Mouse (Mus musculus): ENCODE measurements at regions not wholly inside any gene's neighbourhood (a gene's known extent, or its start where the extent isn't known, plus 50 kb on each side); places are given as distances from the start of the nearest gene placed in this dataset.

DNA sequence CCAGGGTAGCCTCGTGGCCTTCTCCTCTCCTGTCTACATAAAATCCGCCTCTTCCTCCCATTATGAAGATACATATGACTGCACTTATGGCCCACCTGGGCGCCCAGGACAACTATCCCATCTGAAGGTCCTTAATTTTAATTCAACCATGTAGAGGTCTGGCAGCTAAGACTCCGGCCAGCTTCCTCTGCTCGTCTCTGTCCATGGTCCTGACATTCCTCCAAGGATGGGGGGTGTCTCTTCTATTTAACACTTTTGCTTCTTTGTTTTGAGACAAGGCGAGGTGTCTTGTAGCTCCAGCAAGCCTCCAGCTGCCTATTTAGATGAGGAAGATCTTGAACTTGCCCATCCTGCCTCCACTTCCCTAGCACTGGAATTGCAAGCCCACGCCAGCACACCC is 83.0 kb upstream of the Unc5b start:
- 40% methylated on average over 7 of the region's 7 CpGs for WGBS
- Histone ChIP-seq H3K27me3 (no peaks in the 10 kb centered on the region), H3K4me3 (no peak overlapping the region)

GRCm38 (mm10) chr10:60913456-60913900 is 82.1 kb upstream of the Unc5b start:
- ATAC-seq = 0 out of 2 replicates have a peak, but pooled peaks have one; percentile 24
- WGBS = 78% methylated on average over 11 of the region's 11 CpGs
- no peak overlapping the region for H3K4me3 ChIP-seq
- no peak overlapping the region for H3K9ac ChIP-seq
- no peaks in the 10 kb centered on the region; the same call in 1 of the 2 replicates for H3K9me3 ChIP-seq (replicated peaks)
- H3K27me3 ChIP-seq = no peaks in the 10 kb centered on the region
- H3K36me3 ChIP-seq (ENCODE audit: poor library complexity, severe bottlenecking) = no peaks in the 10 kb centered on the region
- H3K27ac ChIP-seq = no peak overlapping the region
- H3K4me2 ChIP-seq = no peak overlapping the region
- peaks cover 27% of the 10 kb centered on the region for H3K4me1 ChIP-seq

More for the DNA sequence above, 83.0 kb upstream of the Unc5b start:
- H3K9me3 ChIP-seq (replicated peaks) = no peaks in the 10 kb centered on the region; the same call in 1 of the 2 replicates
- no peak for ATAC-seq
- no peak overlapping the region for H3K9ac ChIP-seq
- peaks cover 32% of the 10 kb centered on the region for H3K4me1 ChIP-seq
- H3K36me3 ChIP-seq (ENCODE audit: poor library complexity, severe bottlenecking) = no peaks in the 10 kb centered on the region
- H3K27ac ChIP-seq = no peak overlapping the region
- H3K4me2 ChIP-seq = no peak overlapping the region

DNA sequence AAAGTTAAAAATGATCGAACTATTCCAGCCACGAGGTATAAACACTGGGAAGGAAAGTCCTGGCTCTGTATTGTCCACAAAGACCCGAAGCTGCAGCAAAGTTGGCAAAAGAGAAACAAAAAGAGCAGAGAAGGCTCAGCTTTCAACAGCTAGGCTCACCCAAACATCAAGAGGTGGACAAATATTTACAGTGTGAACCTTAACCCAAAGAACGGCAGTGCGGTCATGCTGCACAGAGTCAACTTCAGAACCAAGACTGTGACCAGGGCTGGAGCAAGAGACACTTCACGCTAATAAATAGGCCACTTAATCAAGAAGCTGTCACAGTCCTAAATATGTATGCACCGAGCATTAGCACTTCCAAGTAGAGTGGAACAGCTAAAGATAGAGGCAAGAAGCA is 73.0 kb upstream of the Unc5b start:
- Histone ChIP-seq H3K4me2 (no peak overlapping the region), H3K27me3 (no peaks in the 10 kb centered on the region), H3K4me3 (no peak overlapping the region), H3K36me3 (ENCODE audit: poor library complexity, severe bottlenecking) (no peaks in the 10 kb centered on the region), H3K27ac (no peak overlapping the region), H3K9ac (no peak overlapping the region), H3K4me1 (no peaks in the 10 kb centered on the region), H3K9me3 (replicated peaks) (no peaks in the 10 kb centered on the region; the same call in 1 of the 2 replicates)
- 88% methylated on average over 7 of the region's 7 CpGs for WGBS
- no peak for ATAC-seq

DNA sequence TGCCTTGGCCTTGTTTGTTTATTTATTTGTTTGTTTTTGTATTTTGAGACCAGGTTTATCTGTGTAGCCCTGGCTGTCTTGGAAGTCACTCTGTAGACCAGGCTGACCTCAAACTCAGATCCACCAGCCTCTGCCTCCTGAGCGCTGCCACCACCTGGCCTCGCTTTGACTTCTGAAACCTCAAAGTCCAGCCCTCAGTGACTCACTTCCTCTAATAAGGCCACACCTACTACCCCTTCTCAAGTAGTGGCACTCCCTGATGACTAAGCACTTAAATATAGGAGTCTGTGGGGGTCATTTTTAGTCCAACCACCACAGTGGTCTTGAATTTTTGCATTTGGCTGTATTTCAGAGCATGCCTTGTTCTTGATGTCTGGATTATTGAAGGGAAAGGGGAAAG is 69.6 kb upstream of the Unc5b start:
- Histone ChIP-seq H3K9me3 (replicated peaks) (no peaks in the 10 kb centered on the region), H3K36me3 (ENCODE audit: poor library complexity, severe bottlenecking) (no peaks in the 10 kb centered on the region), H3K4me2 (no peak overlapping the region), H3K27me3 (no peaks in the 10 kb centered on the region), H3K9ac (no peak overlapping the region), H3K4me3 (no peak overlapping the region), H3K27ac (no peak overlapping the region), H3K4me1 (no peaks in the 10 kb centered on the region)
- WGBS = 89% methylated on average over 2 of the region's 2 CpGs
- ATAC-seq = no peak

- H3K27me3 ChIP-seq = no peaks in the 10 kb centered on the region
These were observed 62.4 kb upstream of the Unc5b start for GRCm38 (mm10) chr10:60893810-60894147.

GRCm38 (mm10) chr10:60893130-60893809 is 61.9 kb upstream of the Unc5b start:
- Histone ChIP-seq H3K9ac (peak overlapping the region; percentile 10; the same call in 1 of the 2 replicates), H3K36me3 (ENCODE audit: poor library complexity, severe bottlenecking) (no peaks in the 10 kb centered on the region), H3K27ac (peak overlapping the region; percentile 82), H3K4me3 (no peak overlapping the region), H3K4me2 (peak overlapping the region; percentile 44), H3K9me3 (replicated peaks) (no peaks in the 10 kb centered on the region), H3K4me1 (peaks cover 24% of the 10 kb centered on the region), H3K27me3 (no peaks in the 10 kb centered on the region)
- ATAC-seq = peak; percentile 48
- whole genome bisulfite sequencing = 36% methylated on average over 22 of the region's 22 CpGs

More at GRCm38 (mm10) chr10:60893810-60894147, 62.4 kb upstream of the Unc5b start:
- Histone ChIP-seq H3K9me3 (replicated peaks) (no peaks in the 10 kb centered on the region), H3K4me3 (no peak overlapping the region), H3K36me3 (ENCODE audit: poor library complexity, severe bottlenecking) (no peaks in the 10 kb centered on the region), H3K27ac (peak overlapping the region; percentile 82), H3K9ac (no peak overlapping the region), H3K4me2 (peak overlapping the region; percentile 44), H3K4me1 (peaks cover 24% of the 10 kb centered on the region)
- ATAC-seq = peak; percentile 90
- WGBS = 15% methylated on average over 4 of the region's 4 CpGs

- 49% methylated on average over 4 of the region's 4 CpGs for WGBS
- peak overlapping the region; percentile 82 for H3K27ac ChIP-seq
- no peak overlapping the region for H3K4me3 ChIP-seq
- H3K27me3 ChIP-seq = no peaks in the 10 kb centered on the region
- peak overlapping the region; percentile 10; the same call in 1 of the 2 replicates for H3K9ac ChIP-seq
- H3K9me3 ChIP-seq (replicated peaks) = no peaks in the 10 kb centered on the region
- ATAC-seq = no peak
- peaks cover 24% of the 10 kb centered on the region for H3K4me1 ChIP-seq
- no peaks in the 10 kb centered on the region for H3K36me3 ChIP-seq (ENCODE audit: poor library complexity, severe bottlenecking)
- no peak overlapping the region; the same call in 1 of the 2 replicates for H3K4me2 ChIP-seq
These were observed 61.3 kb upstream of the Unc5b start for GRCm38 (mm10) chr10:60892730-60893129.

DNA sequence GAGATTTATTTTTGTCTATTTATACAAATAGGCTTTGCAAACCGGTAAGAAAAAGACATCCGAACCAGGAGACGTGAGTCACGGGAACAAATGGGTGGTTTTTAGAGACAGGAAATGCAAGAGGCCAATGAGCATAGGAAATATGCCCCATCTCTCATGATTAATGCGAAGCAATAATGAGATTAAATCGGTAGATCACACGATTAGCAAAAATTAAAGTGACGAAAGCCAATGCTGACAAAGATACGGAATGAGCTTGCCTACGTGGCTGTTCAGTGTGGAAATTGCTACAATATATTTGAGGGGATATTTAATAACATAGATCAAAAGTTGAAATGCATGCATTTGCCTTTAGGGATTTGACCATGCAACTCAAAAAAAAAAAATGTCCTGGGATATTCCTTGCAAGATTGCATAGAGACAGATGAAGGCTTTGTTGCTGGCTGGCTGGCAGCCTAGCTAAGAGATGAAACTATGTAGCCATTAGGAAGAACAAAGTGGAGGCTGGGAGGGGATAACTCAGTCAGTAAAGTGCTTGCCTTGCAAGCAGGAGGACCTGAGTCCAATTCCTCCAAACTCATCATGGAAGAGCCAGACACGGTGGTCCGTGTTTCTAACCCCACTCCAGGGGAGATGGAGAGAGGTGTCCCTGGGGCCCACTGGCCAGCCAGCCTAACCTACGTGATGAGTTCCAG is 60.2 kb upstream of the Unc5b start:
- H3K36me3 ChIP-seq (ENCODE audit: poor library complexity, severe bottlenecking) = no peaks in the 10 kb centered on the region
- no peak overlapping the region for H3K4me2 ChIP-seq
- H3K4me1 ChIP-seq = peaks cover 27% of the 10 kb centered on the region
- ATAC-seq = no peak
- WGBS = 88% methylated on average over 13 of the region's 13 CpGs
- no peaks in the 10 kb centered on the region for H3K27me3 ChIP-seq
- H3K9me3 ChIP-seq (replicated peaks) = no peaks in the 10 kb centered on the region
- H3K4me3 ChIP-seq = no peak overlapping the region
- no peak overlapping the region for H3K27ac ChIP-seq
- no peak overlapping the region for H3K9ac ChIP-seq

DNA sequence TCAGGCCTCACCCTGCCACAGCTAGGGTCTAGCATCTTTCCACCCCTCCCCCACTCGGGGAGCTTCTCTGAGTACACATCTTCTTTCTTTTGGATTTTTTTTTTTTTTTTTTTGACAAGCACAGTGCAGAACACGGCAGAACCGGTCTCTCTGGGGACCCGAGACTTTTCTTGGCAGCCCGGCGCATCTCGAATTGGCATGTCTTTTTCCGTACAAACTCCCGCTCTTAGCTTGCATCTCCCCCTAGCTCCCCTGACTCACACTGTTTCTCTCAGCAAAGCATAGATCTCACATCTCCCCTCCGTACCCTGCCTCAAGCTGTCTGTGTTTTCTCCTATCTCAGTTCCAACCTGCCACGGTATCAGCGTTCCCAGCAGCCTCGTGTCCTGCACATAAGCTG is 58.4 kb upstream of the Unc5b start:
- ATAC-seq = no peak; the same call in 1 of the 2 replicates
- WGBS = 83% methylated on average over 13 of the region's 13 CpGs
- no peaks in the 10 kb centered on the region for H3K9me3 ChIP-seq (replicated peaks)
- no peaks in the 10 kb centered on the region for H3K36me3 ChIP-seq (ENCODE audit: poor library complexity, severe bottlenecking)
- H3K9ac ChIP-seq = no peak overlapping the region
- H3K27me3 ChIP-seq = no peaks in the 10 kb centered on the region
- peak overlapping the region; percentile 54; the same call in 1 of the 2 replicates for H3K27ac ChIP-seq
- H3K4me3 ChIP-seq = no peak overlapping the region
- no peak overlapping the region for H3K4me2 ChIP-seq
- peaks cover 45% of the 10 kb centered on the region for H3K4me1 ChIP-seq

DNA sequence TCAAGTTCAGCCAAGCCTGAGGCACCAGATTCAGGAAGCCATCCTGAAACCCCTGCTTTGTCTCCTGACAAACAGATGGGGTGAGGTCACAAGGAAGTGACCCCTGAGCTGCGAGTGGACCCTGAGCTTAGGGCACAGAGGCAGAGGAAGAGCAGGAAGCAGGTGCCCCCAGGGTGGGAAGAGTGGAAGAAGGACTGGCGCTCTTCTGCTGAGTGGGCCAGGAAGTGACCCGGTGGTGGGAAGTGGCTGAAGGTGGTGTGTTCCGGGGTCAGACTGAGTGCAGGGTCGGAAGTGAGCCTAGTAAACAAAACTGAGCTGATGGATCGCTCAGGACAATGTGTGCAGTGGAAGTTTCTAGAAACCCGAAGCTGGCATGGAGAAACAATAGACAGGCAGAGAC is 57.2 kb upstream of the Unc5b start:
- 82% methylated on average over 7 of the region's 7 CpGs for WGBS
- H3K4me2 ChIP-seq = no peak overlapping the region
- H3K27me3 ChIP-seq = no peaks in the 10 kb centered on the region
- H3K4me3 ChIP-seq = no peak overlapping the region
- H3K4me1 ChIP-seq = peaks cover 34% of the 10 kb centered on the region
- H3K9me3 ChIP-seq (replicated peaks) = no peaks in the 10 kb centered on the region
- H3K27ac ChIP-seq = no peak overlapping the region
- ATAC-seq = no peak
- no peaks in the 10 kb centered on the region for H3K36me3 ChIP-seq (ENCODE audit: poor library complexity, severe bottlenecking)
- H3K9ac ChIP-seq = no peak overlapping the region

DNA sequence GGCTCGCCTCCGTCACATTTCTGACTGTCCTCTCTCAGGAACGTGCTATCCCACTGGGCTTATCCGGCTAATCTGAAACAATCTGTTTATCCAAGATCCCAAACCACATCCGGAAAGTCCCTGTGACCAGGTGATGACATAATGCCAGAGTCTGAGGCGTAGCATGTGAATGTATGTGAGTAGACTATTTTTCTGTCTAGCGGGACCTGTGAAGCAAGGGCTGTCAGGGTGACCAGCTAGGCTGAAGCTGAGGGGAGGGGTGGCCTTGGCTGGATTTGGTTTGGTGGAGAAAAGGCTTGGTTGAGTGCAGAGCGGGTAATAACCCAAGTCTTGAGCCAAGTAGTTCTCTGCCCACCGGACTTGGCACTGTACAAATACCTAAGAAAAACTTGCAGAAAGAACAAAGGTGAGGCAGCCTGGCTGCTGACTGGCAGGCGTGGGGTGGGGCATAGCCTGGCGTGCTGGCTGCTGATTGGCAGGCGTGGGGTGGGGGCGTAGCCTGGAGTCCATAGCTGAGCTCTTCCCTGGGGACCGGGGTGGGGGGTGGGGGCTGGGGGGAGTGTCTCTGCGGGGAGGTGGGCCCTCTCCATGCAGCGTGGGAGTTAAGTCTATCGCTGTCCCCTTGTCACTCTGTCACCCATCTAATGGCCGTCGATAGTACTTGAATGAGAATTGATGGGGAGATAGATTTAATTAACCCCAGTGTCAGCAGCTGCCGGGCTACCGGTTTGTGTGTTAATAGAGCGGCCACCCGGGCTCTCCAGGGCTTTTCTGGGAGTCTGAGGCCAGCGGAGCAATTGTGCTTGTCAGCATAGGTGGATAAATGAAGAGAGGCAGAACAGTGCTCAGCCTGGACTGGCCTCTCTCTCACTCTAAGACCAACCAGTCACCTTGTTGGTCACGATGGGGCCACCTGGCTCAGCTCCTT is 54.2 kb upstream of the Unc5b start:
- peak overlapping the region; percentile 30; the same call in 1 of the 2 replicates for H3K9ac ChIP-seq
- H3K27me3 ChIP-seq = no peaks in the 10 kb centered on the region
- H3K4me2 ChIP-seq = peak overlapping the region; percentile 53
- H3K9me3 ChIP-seq (replicated peaks) = no peaks in the 10 kb centered on the region
- H3K4me1 ChIP-seq = peaks cover 20% of the 10 kb centered on the region
- peak overlapping the region; percentile 28 for H3K4me3 ChIP-seq
- H3K36me3 ChIP-seq (ENCODE audit: poor library complexity, severe bottlenecking) = no peaks in the 10 kb centered on the region
- WGBS = 21% methylated on average over 25 of the region's 25 CpGs
- peak; percentile 95 for ATAC-seq
- peak overlapping the region; percentile 63 for H3K27ac ChIP-seq
